Mouse (Mus musculus) C2C12 (cell line): ENCODE measurements around the gene Pde10a. TPM values are rescaled to one million over a fixed set of nuclear protein-coding genes. Genes with fewer than 3 reads are reported as not detected.

Experiments
- H3K27me3 ChIP-seq: one replicate; pipeline ENCODE4 v1.6.1; 2011; ENCODE audit not compliant: control insufficient read depth, insufficient read depth, insufficient read length
- H3K36me3 ChIP-seq: one replicate; pipeline ENCODE4 v1.6.1; 2011; ENCODE audit not compliant: control insufficient read depth, insufficient read depth
- H3K4me3 ChIP-seq: one replicate; pipeline ENCODE4 v1.5.1; 2011; ENCODE audit warnings: mild to moderate bottlenecking, control low read depth; ENCODE audit not compliant: poor library complexity, insufficient read depth, severe bottlenecking
- H3K79me2 ChIP-seq: one replicate; pipeline ENCODE4 v1.6.1; 2011; ENCODE audit not compliant: control insufficient read depth, insufficient read depth
- H3K79me3 ChIP-seq: one replicate; pipeline ENCODE4 v1.6.1; 2011; ENCODE audit warnings: low read depth, control low read depth
- H3ac ChIP-seq: one replicate; pipeline ENCODE3; 2011; ENCODE audit warnings: low read depth; ENCODE audit not compliant: control insufficient read depth, insufficient read length
- CEBPB ChIP-seq: IDR thresholded peaks from one replicate; pipeline ENCODE4 v1.6.1; 2011; ENCODE audit warnings: low read depth, mild to moderate bottlenecking, control low read depth, moderate library complexity
- CTCF ChIP-seq: IDR thresholded peaks from one replicate; pipeline ENCODE4 v1.5.1; 2011; ENCODE audit not compliant: control insufficient read depth, insufficient read depth, insufficient read length
- FOSL1 ChIP-seq: IDR thresholded peaks from one replicate; pipeline ENCODE4 v1.8.0; 2011; ENCODE audit warnings: mild to moderate bottlenecking, low read length; ENCODE audit not compliant: poor library complexity, insufficient read depth, severe bottlenecking
- MAX ChIP-seq: IDR thresholded peaks from one replicate; pipeline ENCODE4 v1.6.1; 2011; ENCODE audit warnings: mild to moderate bottlenecking, control low read depth
- MYOD1 ChIP-seq: IDR thresholded peaks from one replicate; pipeline ENCODE4 v1.6.1; 2011; ENCODE audit warnings: low read depth; ENCODE audit not compliant: control insufficient read depth, insufficient read length
- MYOG ChIP-seq: IDR thresholded peaks from one replicate; pipeline ENCODE4 v1.6.1; 2011; ENCODE audit not compliant: control insufficient read depth, insufficient read length; ENCODE audit errors: extremely low read depth
- USF1 ChIP-seq: IDR thresholded peaks from one replicate; pipeline ENCODE4 v1.6.1; 2011; ENCODE audit warnings: low read depth, mild to moderate bottlenecking, control low read depth, moderate library complexity
- polyA plus RNA-seq: library from polyadenylated mRNA; unstranded; fragments of >200 nt; fragmentation: generic; extraction: Trizol; gene quantifications from one replicate; pipeline ENCODE4 v1.2.1, GENCODE M21; 2012; ENCODE audit warnings: missing spikeins

Pde10a gene
- polyA plus RNA-seq, 1 experiment: 0.83 TPM

DNA sequence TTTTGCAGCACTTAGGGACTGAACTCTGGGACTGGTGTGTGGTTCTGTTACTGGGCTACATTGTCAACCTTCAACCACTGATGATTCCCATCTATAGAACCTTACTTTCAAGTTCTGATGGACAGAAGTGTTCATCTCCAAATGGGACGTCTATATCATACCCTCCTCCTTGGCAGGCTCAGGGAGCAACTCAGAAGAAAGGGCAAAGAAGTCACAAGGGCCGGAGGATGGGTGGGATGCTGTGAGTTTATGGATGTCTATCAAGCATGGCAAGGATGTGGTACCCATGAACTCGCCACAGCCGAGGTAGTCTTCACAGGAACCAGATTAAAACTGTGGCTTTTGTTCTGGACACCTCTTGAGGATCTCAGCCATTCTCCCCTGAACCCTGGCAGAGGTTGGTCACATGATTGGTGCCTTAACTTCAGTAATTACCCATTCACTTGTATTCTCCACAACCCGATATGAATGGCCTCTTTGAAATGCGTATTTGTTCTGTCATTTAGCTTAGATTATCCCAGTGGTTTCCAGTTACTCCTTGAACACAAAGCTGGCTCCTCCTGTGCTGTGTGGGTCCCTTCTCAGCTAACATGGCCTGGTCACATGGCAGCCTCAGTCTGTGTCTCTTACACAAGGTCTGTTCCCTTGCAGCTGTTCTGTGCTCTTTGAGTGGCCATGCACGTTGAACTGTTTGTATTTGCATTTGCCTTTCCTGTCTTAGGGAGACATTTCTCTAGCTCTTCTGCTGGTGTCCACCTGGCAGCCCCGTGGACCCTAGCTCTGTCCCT, 510.6 kb downstream of the Pde10a start:
- H3K79me3 ChIP-seq: no peaks in the 10 kb centered on the region
- H3ac ChIP-seq: no peak overlapping the region
- H3K36me3 ChIP-seq: no peaks in the 10 kb centered on the region
- peaks cover 10% of the 10 kb centered on the region for H3K27me3 ChIP-seq
- no peaks in the 10 kb centered on the region for H3K79me2 ChIP-seq
- TF ChIP-seq MYOD1: no peak
- TF ChIP-seq CEBPB: no peak
- no peak for TF ChIP-seq MYOG
- TF ChIP-seq FOSL1: no peak
- TF ChIP-seq MAX: no peak
- TF ChIP-seq CTCF: no peak
- TF ChIP-seq USF1: no peak
- H3K4me3 ChIP-seq: no peak overlapping the region

Other genes starting within 250 kb of the Pde10a start
- gene Mpc1, start 242.5 kb upstream of the Pde10a start, polyA plus RNA-seq: 27.9 TPM
- gene Sft2d1, start 214.3 kb upstream of the Pde10a start, polyA plus RNA-seq: 51.6 TPM
- 0.16 TPM for gene Prr18, start 187.9 kb upstream of the Pde10a start, polyA plus RNA-seq
- 0.05 TPM for gene T2, start 169.4 kb upstream of the Pde10a start, polyA plus RNA-seq
- not detected for gene T, start 90.9 kb upstream of the Pde10a start, polyA plus RNA-seq
- not detected for gene Gm17087, start 41.6 kb downstream of the Pde10a start, polyA plus RNA-seq